Mouse (Mus musculus) right cerebral cortex, postnatal 25 days (tissue): Measurements from ENCODE around the gene Tlcd2.
A peak's percentile ranks its signal among the peaks of the same experiment; 100 is the strongest.

ENCODE experiments used
- DNase-seq: peaks from one replicate; pipeline ENCODE4 v3.0.0; 2022

Tlcd2 gene

GRCm38 (mm10) chr11:75467512-75468215 lies 6.1 kb downstream of the Tlcd2 start:
- no peak for DNase-seq

GRCm38 (mm10) chr11:75468410-75468809 lies 6.9 kb downstream of the Tlcd2 start:
- no peak for DNase-seq

GRCm38 (mm10) chr11:75469261-75469660 lies 7.7 kb downstream of the Tlcd2 start:
- DNase-seq = no peak

GRCm38 (mm10) chr11:75470675-75471074 lies 9.2 kb downstream of the Tlcd2 start:
- no peak for DNase-seq

GRCm38 (mm10) chr11:75472469-75473081 lies 11.1 kb downstream of the Tlcd2 start:
- DNase-seq = no peak

- no peak for DNase-seq
Observed at GRCm38 (mm10) chr11:75473376-75473775, 11.9 kb downstream of the Tlcd2 start.

GRCm38 (mm10) chr11:75486192-75486591 lies 24.7 kb downstream of the Tlcd2 start:
- no peak for DNase-seq

GRCm38 (mm10) chr11:75486601-75487285 lies 25.2 kb downstream of the Tlcd2 start, which contains the start of gene Prpf8:
Prpf8 (plus strand) TSS chr11:75486816.
- DNase-seq = peak; percentile 98

- DNase-seq = no peak
Observed at GRCm38 (mm10) chr11:75487496-75487895, 26.0 kb downstream of the Tlcd2 start.

- no peak for DNase-seq
Observed at GRCm38 (mm10) chr11:75494296-75495049, 33.0 kb downstream of the Tlcd2 start.

- DNase-seq = no peak
Observed at GRCm38 (mm10) chr11:75498126-75498525, 36.6 kb downstream of the Tlcd2 start.

- no peak for DNase-seq
Observed at GRCm38 (mm10) chr11:75508162-75508561, 46.6 kb downstream of the Tlcd2 start.

GRCm38 (mm10) chr11:75508904-75509303 lies 47.4 kb downstream of the Tlcd2 start:
- DNase-seq = no peak

GRCm38 (mm10) chr11:75509741-75510626 lies 48.5 kb downstream of the Tlcd2 start, which contains the start of gene Rilp:
Rilp (plus strand) TSS chr11:75510094.
- DNase-seq = no peak

- peak; percentile 88 for DNase-seq
Observed at GRCm38 (mm10) chr11:75510627-75510993, 49.1 kb downstream of the Tlcd2 start.

GRCm38 (mm10) chr11:75511213-75511612 lies 49.7 kb downstream of the Tlcd2 start:
- DNase-seq = no peak

- no peak for DNase-seq
Observed at GRCm38 (mm10) chr11:75512301-75513018, 50.9 kb downstream of the Tlcd2 start.

GRCm38 (mm10) chr11:75513336-75513735 lies 51.8 kb downstream of the Tlcd2 start, which contains the start of gene Scarf1:
Scarf1 (plus strand) TSS chr11:75513540.
- no peak for DNase-seq

- no peak for DNase-seq
Observed at GRCm38 (mm10) chr11:75515186-75515585, 53.7 kb downstream of the Tlcd2 start.

- DNase-seq = no peak
Observed at GRCm38 (mm10) chr11:75519834-75520633, 58.5 kb downstream of the Tlcd2 start.
